Mouse (Mus musculus): Measurements from ENCODE around the gene Aaed1. TPM values are rescaled to one million over a fixed set of nuclear protein-coding genes. Genes with fewer than 3 reads are reported as not detected.

Gene Aaed1
- polyA plus RNA-seq, 1 experiment from 2014 or later, result 33.0 TPM

- H3K27ac ChIP-seq, result peak overlapping the region; percentile 28
- no peak overlapping the region for H3K4me3 ChIP-seq
- no peak for DNase-seq (ENCODE audit: low spot score)
- H3K27me3 ChIP-seq (ENCODE audit: low read depth, poor library complexity, severe bottlenecking), result no peaks in the 10 kb centered on the region
- H3K4me1 ChIP-seq, result peaks cover 18% of the 10 kb centered on the region
- no peaks in the 10 kb centered on the region for H3K9me3 ChIP-seq (replicated peaks)
- no peaks in the 10 kb centered on the region for H3K36me3 ChIP-seq
- 70% methylated on average over 4 of the region's 4 CpGs for WGBS
Observed at GRCm38 (mm10) chr13:64286321-64286720, 26.2 kb downstream of the Aaed1 start.

- DNase-seq (ENCODE audit: low spot score), result no peak
- Histone ChIP-seq H3K4me3 (no peak overlapping the region), H3K27me3 (ENCODE audit: low read depth, poor library complexity, severe bottlenecking) (no peaks in the 10 kb centered on the region), H3K9me3 (replicated peaks) (no peaks in the 10 kb centered on the region), H3K36me3 (no peaks in the 10 kb centered on the region), H3K27ac (no peak overlapping the region), H3K4me1 (peaks cover 18% of the 10 kb centered on the region)
- WGBS, result 93% methylated on average over 2 of the region's 2 CpGs
Observed at GRCm38 (mm10) chr13:64284676-64285075, 27.8 kb downstream of the Aaed1 start.

GRCm38 (mm10) chr13:64280940-64281339 lies 31.6 kb downstream of the Aaed1 start:
- no peak for DNase-seq (ENCODE audit: low spot score)
- Histone ChIP-seq H3K36me3 (no peaks in the 10 kb centered on the region), H3K4me1 (peaks cover 2% of the 10 kb centered on the region), H3K9me3 (replicated peaks) (no peaks in the 10 kb centered on the region), H3K27me3 (ENCODE audit: low read depth, poor library complexity, severe bottlenecking) (no peaks in the 10 kb centered on the region), H3K4me3 (no peak overlapping the region), H3K27ac (no peak overlapping the region)
- 92% methylated on average over 5 of the region's 5 CpGs for WGBS

- peak overlapping the region; percentile 89 for H3K4me3 ChIP-seq
- H3K4me1 ChIP-seq, result peaks cover 26% of the 10 kb centered on the region
- H3K27me3 ChIP-seq (ENCODE audit: low read depth, poor library complexity, severe bottlenecking), result no peaks in the 10 kb centered on the region
- H3K9me3 ChIP-seq (replicated peaks), result no peaks in the 10 kb centered on the region
- no peak for DNase-seq (ENCODE audit: low spot score)
- 16% methylated on average over 9 of the region's 9 CpGs for WGBS
- peak overlapping the region; percentile 93 for H3K27ac ChIP-seq
- H3K36me3 ChIP-seq, result no peaks in the 10 kb centered on the region
Observed at GRCm38 (mm10) chr13:64275754-64276127, 36.8 kb downstream of the Aaed1 start.

GRCm38 (mm10) chr13:64274879-64275753 lies 37.4 kb downstream of the Aaed1 start, which contains the start of gene Cdc14b:
Cdc14b (minus strand) TSS chr13:64275290.
- Histone ChIP-seq H3K9me3 (replicated peaks) (no peaks in the 10 kb centered on the region), H3K36me3 (no peaks in the 10 kb centered on the region), H3K27ac (peak within 1 kb of the TSS; percentile 93), H3K4me3 (peak within 1 kb of the TSS; percentile 89), H3K4me1 (peaks cover 26% of the 10 kb centered on the region), H3K27me3 (ENCODE audit: low read depth, poor library complexity, severe bottlenecking) (no peaks in the 10 kb centered on the region)
- peak; percentile 97 for DNase-seq (ENCODE audit: low spot score)
- 1% methylated on average over 57 of the region's 57 CpGs for WGBS

- no peaks in the 10 kb centered on the region for H3K36me3 ChIP-seq
- H3K27me3 ChIP-seq (ENCODE audit: low read depth, poor library complexity, severe bottlenecking), result no peaks in the 10 kb centered on the region
- no peak for DNase-seq (ENCODE audit: low spot score)
- peak overlapping the region; percentile 93 for H3K27ac ChIP-seq
- no peaks in the 10 kb centered on the region for H3K9me3 ChIP-seq (replicated peaks)
- WGBS, result under 1% methylated on average over 95 of the region's 95 CpGs
- H3K4me1 ChIP-seq, result peaks cover 26% of the 10 kb centered on the region
- peak overlapping the region; percentile 89 for H3K4me3 ChIP-seq
Observed at GRCm38 (mm10) chr13:64273891-64274844, 38.3 kb downstream of the Aaed1 start.

- H3K27ac ChIP-seq, result no peak overlapping the region
- H3K4me3 ChIP-seq, result peak overlapping the region; percentile 89
- H3K4me1 ChIP-seq, result peaks cover 26% of the 10 kb centered on the region
- no peaks in the 10 kb centered on the region for H3K36me3 ChIP-seq
- H3K27me3 ChIP-seq (ENCODE audit: low read depth, poor library complexity, severe bottlenecking), result no peaks in the 10 kb centered on the region
- H3K9me3 ChIP-seq (replicated peaks), result no peaks in the 10 kb centered on the region
- WGBS, result 46% methylated on average over 8 of the region's 8 CpGs
- no peak for DNase-seq (ENCODE audit: low spot score)
Observed at GRCm38 (mm10) chr13:64273352-64273751, 39.2 kb downstream of the Aaed1 start.

- no peak overlapping the region for H3K27ac ChIP-seq
- H3K4me1 ChIP-seq, result peaks cover 11% of the 10 kb centered on the region
- H3K27me3 ChIP-seq (ENCODE audit: low read depth, poor library complexity, severe bottlenecking), result no peaks in the 10 kb centered on the region
- 55% methylated on average over 4 of the region's 4 CpGs for WGBS
- no peaks in the 10 kb centered on the region; the same call in 1 of the 2 replicates for H3K36me3 ChIP-seq
- H3K4me3 ChIP-seq, result no peak overlapping the region
- H3K9me3 ChIP-seq (replicated peaks), result no peaks in the 10 kb centered on the region
- DNase-seq (ENCODE audit: low spot score), result no peak
Observed at GRCm38 (mm10) chr13:64268384-64268783, 44.1 kb downstream of the Aaed1 start.

- WGBS, result 15% methylated on average over 9 of the region's 9 CpGs
- Histone ChIP-seq H3K4me3 (no peak overlapping the region), H3K36me3 (no peaks in the 10 kb centered on the region; the same call in 1 of the 2 replicates), H3K9me3 (replicated peaks) (no peaks in the 10 kb centered on the region), H3K4me1 (peaks cover 8% of the 10 kb centered on the region; the same call in 1 of the 2 replicates), H3K27ac (no peak overlapping the region), H3K27me3 (ENCODE audit: low read depth, poor library complexity, severe bottlenecking) (no peaks in the 10 kb centered on the region)
- no peak for DNase-seq (ENCODE audit: low spot score)
Observed at GRCm38 (mm10) chr13:64267151-64267550, 45.4 kb downstream of the Aaed1 start.

GRCm38 (mm10) chr13:64264586-64264985 lies 47.9 kb downstream of the Aaed1 start:
- H3K27ac ChIP-seq, result no peak overlapping the region
- H3K27me3 ChIP-seq (ENCODE audit: low read depth, poor library complexity, severe bottlenecking), result no peaks in the 10 kb centered on the region
- H3K9me3 ChIP-seq (replicated peaks), result no peaks in the 10 kb centered on the region
- no peaks in the 10 kb centered on the region; the same call in 1 of the 2 replicates for H3K36me3 ChIP-seq
- H3K4me3 ChIP-seq, result no peak overlapping the region
- WGBS, result 94% methylated on average over 6 of the region's 6 CpGs
- DNase-seq (ENCODE audit: low spot score), result no peak
- peaks cover 8% of the 10 kb centered on the region; the same call in 1 of the 2 replicates for H3K4me1 ChIP-seq

- H3K27ac ChIP-seq, result no peak overlapping the region
- WGBS, result 91% methylated on average over 7 of the region's 7 CpGs
- no peak for DNase-seq (ENCODE audit: low spot score)
- no peaks in the 10 kb centered on the region for H3K27me3 ChIP-seq (ENCODE audit: low read depth, poor library complexity, severe bottlenecking)
- H3K4me3 ChIP-seq, result no peak overlapping the region
- H3K4me1 ChIP-seq, result peaks cover 21% of the 10 kb centered on the region
- H3K9me3 ChIP-seq (replicated peaks), result no peaks in the 10 kb centered on the region
- H3K36me3 ChIP-seq, result no peaks in the 10 kb centered on the region
Observed at GRCm38 (mm10) chr13:64259903-64260302, 52.6 kb downstream of the Aaed1 start.

GRCm38 (mm10) chr13:64258516-64258821 lies 54.0 kb downstream of the Aaed1 start:
- H3K4me3 ChIP-seq, result no peak overlapping the region
- no peak for DNase-seq (ENCODE audit: low spot score)
- 0 out of 2 replicates have a peak overlapping the region, but pooled peaks have one; percentile 36 for H3K27ac ChIP-seq
- peaks cover 21% of the 10 kb centered on the region for H3K4me1 ChIP-seq
- H3K36me3 ChIP-seq, result no peaks in the 10 kb centered on the region
- 76% methylated on average over 4 of the region's 4 CpGs for WGBS
- H3K9me3 ChIP-seq (replicated peaks), result no peaks in the 10 kb centered on the region
- no peaks in the 10 kb centered on the region for H3K27me3 ChIP-seq (ENCODE audit: low read depth, poor library complexity, severe bottlenecking)
